Mouse (Mus musculus): ENCODE results near the gene Mars.

DNA sequence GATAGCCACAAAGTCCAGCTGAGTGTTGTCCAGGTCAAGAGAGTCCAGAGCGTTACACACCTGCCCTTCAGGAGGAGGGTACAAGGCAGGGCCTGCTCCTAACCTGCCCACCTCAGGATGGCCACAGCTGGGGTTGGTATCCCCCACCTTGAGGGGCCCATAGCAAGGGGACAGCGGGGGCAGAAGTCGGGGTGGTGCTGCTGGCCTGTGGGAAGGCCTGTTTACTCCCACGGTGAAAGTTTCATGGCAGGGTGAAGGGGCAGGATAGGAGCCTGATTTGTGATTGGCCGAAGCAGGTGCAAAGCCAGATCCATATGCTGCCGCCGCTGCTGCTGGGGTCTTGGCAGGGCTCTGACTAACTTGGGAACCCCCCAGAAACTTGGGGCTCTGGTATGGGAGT lies 18.6 kb upstream of the Mars start:
- TF ChIP-seq ZNF384 (IDR thresholded peaks at IDR 0.05; ENCODE audit: low read depth, low read length) (no peak), MXI1 (IDR thresholded peaks at IDR 0.05; ENCODE audit: low read depth, low read length) (no peak), POLR2AphosphoS2 (IDR thresholded peaks at IDR 0.05; ENCODE audit: low read length) (no peak), MAZ (IDR thresholded peaks at IDR 0.05; ENCODE audit: low read depth, low read length) (no peak), ZKSCAN1 (IDR thresholded peaks at IDR 0.05; ENCODE audit: low read depth, low read length) (no peak), CTCF (IDR thresholded peaks at IDR 0.05 in 2 of 3, conservative IDR thresholded peaks at IDR 0.05 in 1 of 3; ENCODE audit: control insufficient read depth in 1 of 3, insufficient read depth in 1 of 3, low read depth in 2 of 3, low read length in 3 of 3, poor library complexity in 1 of 3, severe bottlenecking in 1 of 3) (no peak), SIN3A (IDR thresholded peaks at IDR 0.05; ENCODE audit: low read length) (no peak), MEF2A (IDR thresholded peaks at IDR 0.05; ENCODE audit: extremely low read depth, insufficient replicate concordance, low read depth, low read length, poor library complexity, severe bottlenecking) (no peak), POLR2A (IDR thresholded peaks at IDR 0.05; ENCODE audit: control insufficient read depth in 1 of 2, insufficient read depth in 1 of 2, low read depth in 1 of 2, low read length in 2 of 2, poor library complexity in 1 of 2) (no peak), POLR2AphosphoS5 (IDR thresholded peaks at IDR 0.05; ENCODE audit: borderline replicate concordance, low read depth, low read length) (no peak), MYB (IDR thresholded peaks at IDR 0.05; ENCODE audit: low read depth, low read length) (no peak), EP300 (IDR thresholded peaks at IDR 0.05; ENCODE audit: low read depth in 1 of 2, low read length in 2 of 2) (no peak), ELF1 (IDR thresholded peaks at IDR 0.05; ENCODE audit: low read depth, low read length) (no peak), MYC (IDR thresholded peaks at IDR 0.05; ENCODE audit: low read depth, low read length) (no peak)
